Mouse (Mus musculus) myocyte (in vitro differentiated cells): Measurements from ENCODE around the gene Edem2. TPM values are rescaled to one million over a fixed set of nuclear protein-coding genes. Genes with fewer than 3 reads are reported as not detected.
"Not testable (repeated sequence)": the region's sequence is repeated elsewhere in the genome, so short reads cannot be mapped to it uniquely, and the experiment has no call there.

Experiments used
- H3K27me3 ChIP-seq: one replicate; pipeline ENCODE4 v1.6.1; 2011; ENCODE audit not compliant: control insufficient read depth, insufficient read depth, insufficient read length
- H3K36me3 ChIP-seq: one replicate; pipeline ENCODE4 v1.6.1; 2011; ENCODE audit not compliant: control insufficient read depth, insufficient read depth
- H3K4me2 ChIP-seq: one replicate; pipeline ENCODE4 v1.6.1; 2011; ENCODE audit warnings: low read depth, control low read depth
- H3K4me3 ChIP-seq: one replicate; pipeline ENCODE4 v1.5.1; 2011; ENCODE audit warnings: mild to moderate bottlenecking, control low read depth, moderate library complexity
- H3K79me2 ChIP-seq: one replicate; pipeline ENCODE4 v1.6.1; 2011; ENCODE audit not compliant: control insufficient read depth, insufficient read depth
- H3ac ChIP-seq: one replicate; pipeline ENCODE4 v1.6.1; 2011; ENCODE audit not compliant: control insufficient read depth, insufficient read length
- CEBPB ChIP-seq: IDR thresholded peaks from 2 replicates; pipeline ENCODE4 v1.6.1; 2011; ENCODE audit warnings: mild to moderate bottlenecking, moderate library complexity; ENCODE audit not compliant: poor library complexity, insufficient read depth, severe bottlenecking
- E2F4 ChIP-seq: IDR thresholded peaks from one replicate; pipeline ENCODE4 v1.6.1; 2011; ENCODE audit warnings: mild to moderate bottlenecking, control low read depth, moderate library complexity; ENCODE audit not compliant: insufficient read depth
- MAX ChIP-seq: IDR thresholded peaks from one replicate; pipeline ENCODE4 v1.6.1; 2011; ENCODE audit warnings: low read depth, mild to moderate bottlenecking, control low read depth
- MYOD1 ChIP-seq, 3 experiments: IDR thresholded peaks; one replicate each; pipeline ENCODE4 v1.6.1; 2011; ENCODE audit warnings: control low read depth in 2 of 3, low read depth in 2 of 3, mild to moderate bottlenecking in 2 of 3, moderate library complexity in 1 of 3; ENCODE audit not compliant: insufficient read length in 2 of 3, control insufficient read depth in 1 of 3
- MYOG ChIP-seq, 3 experiments: IDR thresholded peaks; one replicate each; pipeline ENCODE4 v1.6.1; 2011; ENCODE audit warnings: control low read depth in 2 of 3, low read depth in 2 of 3, mild to moderate bottlenecking in 2 of 3; ENCODE audit not compliant: insufficient read length in 2 of 3, control insufficient read depth in 1 of 3, insufficient read depth in 1 of 3
- POLR2A ChIP-seq: IDR thresholded peaks from one replicate; pipeline ENCODE4 v1.6.1; 2011; ENCODE audit warnings: low read depth, mild to moderate bottlenecking, control low read depth, moderate library complexity; ENCODE audit not compliant: insufficient read length
- POLR2AphosphoS2 ChIP-seq: IDR thresholded peaks from one replicate; pipeline ENCODE4 v1.6.1; 2011; ENCODE audit warnings: low read depth, control low read depth; ENCODE audit not compliant: insufficient read length
- REST ChIP-seq: IDR thresholded peaks from one replicate; pipeline ENCODE4 v1.6.1; 2011; ENCODE audit warnings: mild to moderate bottlenecking, control low read depth, moderate library complexity; ENCODE audit not compliant: insufficient read depth, insufficient read length
- SRF ChIP-seq: IDR thresholded peaks from one replicate; pipeline ENCODE4 v1.6.1; 2011; ENCODE audit warnings: low read depth; ENCODE audit not compliant: control insufficient read depth, insufficient read length
- TCF12 ChIP-seq: IDR thresholded peaks from one replicate; pipeline ENCODE4 v1.6.1; 2011; ENCODE audit warnings: mild to moderate bottlenecking, control low read depth; ENCODE audit not compliant: poor library complexity, insufficient read depth, severe bottlenecking
- TCF3 ChIP-seq: IDR thresholded peaks from one replicate; pipeline ENCODE4 v1.6.1; 2011; ENCODE audit warnings: low read depth, control low read depth; ENCODE audit not compliant: insufficient read length
- USF1 ChIP-seq: IDR thresholded peaks from one replicate; pipeline ENCODE4 v1.6.1; 2011; ENCODE audit warnings: low read depth, mild to moderate bottlenecking, control low read depth, moderate library complexity
- polyA plus RNA-seq: library from polyadenylated mRNA; unstranded; fragments of >200 nt; fragmentation: generic; extraction: Trizol; gene quantifications from one replicate; pipeline ENCODE4 v1.2.1, GENCODE M21; 2012; ENCODE audit warnings: missing spikeins

Edem2 gene
- polyA plus RNA-seq, 1 experiment = 21.9 TPM

DNA sequence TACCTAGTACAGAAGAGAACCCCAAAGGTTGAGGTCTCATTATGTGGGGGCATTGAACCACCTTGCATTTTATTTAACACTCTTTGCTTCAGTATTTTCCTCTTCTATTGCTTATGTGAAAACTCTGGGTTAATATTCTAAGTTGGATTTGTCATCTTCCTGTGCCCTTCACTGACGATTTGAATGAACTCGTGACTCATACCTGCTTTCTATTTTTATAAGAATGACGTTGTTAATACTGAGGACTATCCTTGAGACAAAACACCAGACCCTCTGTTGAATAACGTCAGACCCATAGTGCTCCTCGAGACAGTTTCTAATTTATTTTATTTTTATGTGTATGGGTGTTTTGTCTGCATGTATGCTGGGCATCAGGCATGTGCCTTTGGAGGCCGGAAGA is 7.7 kb upstream of the Edem2 start:
- TF ChIP-seq TCF3 = no peak
- TF ChIP-seq CEBPB = no peak
- TF ChIP-seq REST = no peak
- TF ChIP-seq E2F4 = no peak
- TF ChIP-seq MAX = no peak
- no peak for TF ChIP-seq MYOD1 (IDR thresholded peaks at IDR 0.05; ENCODE audit: control insufficient read depth in 1 of 3, insufficient read length in 2 of 3, low read depth in 2 of 3)
- no peak for TF ChIP-seq SRF
- no peak for TF ChIP-seq MYOG (IDR thresholded peaks at IDR 0.05; ENCODE audit: control insufficient read depth in 1 of 3, insufficient read depth in 1 of 3, insufficient read length in 2 of 3, low read depth in 2 of 3)
- no peak for TF ChIP-seq POLR2AphosphoS2
- TF ChIP-seq POLR2A = no peak
- no peak for TF ChIP-seq USF1
- TF ChIP-seq TCF12 = no peak
- H3K27me3 ChIP-seq = no peaks in the 10 kb centered on the region
- H3K36me3 ChIP-seq = no peaks in the 10 kb centered on the region
- H3K79me2 ChIP-seq = no peaks in the 10 kb centered on the region
- no peak overlapping the region for H3ac ChIP-seq
- H3K4me2 ChIP-seq = peak overlapping the region; percentile 28
- no peak overlapping the region for H3K4me3 ChIP-seq

DNA sequence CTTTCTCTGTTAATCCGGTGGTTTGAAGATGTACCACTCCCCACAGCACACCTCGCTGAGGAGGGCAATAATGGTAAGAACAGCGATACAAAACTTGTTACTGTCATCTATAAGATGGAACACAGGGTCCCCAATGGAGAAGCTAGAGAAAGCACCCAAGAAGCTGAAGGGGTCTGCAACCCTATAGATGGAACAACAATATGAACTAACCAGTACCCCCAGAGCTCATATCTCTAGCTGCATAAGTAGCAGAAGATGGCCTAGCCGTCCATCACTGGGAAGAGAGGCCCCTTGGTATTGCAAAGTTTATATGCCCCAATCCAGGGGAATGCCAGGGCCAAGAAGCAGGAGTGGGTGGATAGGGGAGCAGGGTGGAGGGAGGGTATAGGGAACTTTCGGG is 6.5 kb upstream of the Edem2 start, which contains the start of gene Gm17581:
Gm17581 (minus strand) TSS at position 101 of the 400 bp plus-strand sequence.
- not testable (repeated sequence) for H3K79me2 ChIP-seq, H3K4me3 ChIP-seq, H3K36me3 ChIP-seq, H3K27me3 ChIP-seq, H3ac ChIP-seq
- H3K4me2 ChIP-seq = peak within 1 kb of the TSS; percentile 28

DNA sequence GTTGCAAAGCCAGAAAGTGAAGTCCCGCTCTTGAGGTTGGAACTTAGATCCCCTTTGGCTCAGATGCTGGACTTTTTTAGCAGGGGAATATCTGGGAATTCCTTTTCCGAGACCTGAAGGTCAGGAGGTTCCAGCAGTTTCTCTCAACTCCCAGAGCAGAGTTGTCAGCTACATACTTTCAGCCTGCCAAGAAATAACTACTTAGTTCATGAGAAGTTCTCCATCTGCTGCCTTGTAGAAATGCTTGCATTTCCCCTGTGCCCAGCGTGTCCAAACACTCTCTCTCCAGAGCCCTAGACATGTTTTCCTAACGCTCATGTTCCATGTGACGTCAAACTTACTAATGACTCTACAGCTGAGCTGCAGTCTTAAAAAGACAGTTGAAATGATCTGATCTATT is 5.8 kb upstream of the Edem2 start:
- Histone ChIP-seq H3K79me2 (no peaks in the 10 kb centered on the region), H3K27me3 (no peaks in the 10 kb centered on the region)
- TF ChIP-seq USF1 = no peak
- no peak for TF ChIP-seq SRF
- TF ChIP-seq TCF12 = no peak
- no peak for TF ChIP-seq MAX
- no peak for TF ChIP-seq POLR2A
- TF ChIP-seq TCF3 = no peak
- no peak for TF ChIP-seq REST
- no peak for TF ChIP-seq POLR2AphosphoS2
- TF ChIP-seq MYOD1 (IDR thresholded peaks at IDR 0.05; ENCODE audit: control insufficient read depth in 1 of 3, insufficient read length in 2 of 3, low read depth in 2 of 3) = no peak
- no peak for TF ChIP-seq CEBPB
- no peak for TF ChIP-seq MYOG (IDR thresholded peaks at IDR 0.05; ENCODE audit: control insufficient read depth in 1 of 3, insufficient read depth in 1 of 3, insufficient read length in 2 of 3, low read depth in 2 of 3)
- no peak for TF ChIP-seq E2F4

DNA sequence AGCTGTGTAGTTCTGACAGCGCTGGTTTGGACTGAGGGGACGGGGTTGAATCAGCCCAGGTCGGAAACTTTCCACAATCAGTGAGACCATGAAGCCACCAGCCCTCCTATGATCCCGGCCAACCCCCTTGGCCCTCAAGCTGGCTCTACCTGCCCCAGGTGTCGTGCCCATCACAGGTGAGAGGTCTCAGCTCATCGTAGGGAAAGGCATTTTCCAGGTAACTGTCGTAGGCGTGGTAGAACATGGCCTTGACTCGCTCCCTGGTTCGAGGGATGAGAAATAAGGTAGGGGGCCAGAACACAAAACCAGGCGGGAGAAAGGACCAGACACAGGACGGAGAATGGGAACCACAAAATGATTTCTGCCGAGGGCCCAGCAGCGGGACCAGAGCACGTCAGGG is 533 bp downstream of the Edem2 start:
- H3K4me3 ChIP-seq = peak overlapping the region; percentile 39
- no peaks in the 10 kb centered on the region for H3K79me2 ChIP-seq
- H3K36me3 ChIP-seq = no peaks in the 10 kb centered on the region
- peak overlapping the region; percentile 36 for H3ac ChIP-seq
- H3K4me2 ChIP-seq = peak overlapping the region; percentile 99
- H3K27me3 ChIP-seq = no peaks in the 10 kb centered on the region
- TF ChIP-seq E2F4 (no peak), POLR2A (no peak), MYOD1 (IDR thresholded peaks at IDR 0.05; ENCODE audit: control insufficient read depth in 1 of 3, insufficient read length in 2 of 3, low read depth in 2 of 3) (no peak)

More for the DNA sequence above, 5.8 kb upstream of the Edem2 start:
- H3K4me2 ChIP-seq = no peak overlapping the region
- H3K4me3 ChIP-seq = no peak overlapping the region
- no peaks in the 10 kb centered on the region for H3K36me3 ChIP-seq
- no peak overlapping the region for H3ac ChIP-seq

DNA sequence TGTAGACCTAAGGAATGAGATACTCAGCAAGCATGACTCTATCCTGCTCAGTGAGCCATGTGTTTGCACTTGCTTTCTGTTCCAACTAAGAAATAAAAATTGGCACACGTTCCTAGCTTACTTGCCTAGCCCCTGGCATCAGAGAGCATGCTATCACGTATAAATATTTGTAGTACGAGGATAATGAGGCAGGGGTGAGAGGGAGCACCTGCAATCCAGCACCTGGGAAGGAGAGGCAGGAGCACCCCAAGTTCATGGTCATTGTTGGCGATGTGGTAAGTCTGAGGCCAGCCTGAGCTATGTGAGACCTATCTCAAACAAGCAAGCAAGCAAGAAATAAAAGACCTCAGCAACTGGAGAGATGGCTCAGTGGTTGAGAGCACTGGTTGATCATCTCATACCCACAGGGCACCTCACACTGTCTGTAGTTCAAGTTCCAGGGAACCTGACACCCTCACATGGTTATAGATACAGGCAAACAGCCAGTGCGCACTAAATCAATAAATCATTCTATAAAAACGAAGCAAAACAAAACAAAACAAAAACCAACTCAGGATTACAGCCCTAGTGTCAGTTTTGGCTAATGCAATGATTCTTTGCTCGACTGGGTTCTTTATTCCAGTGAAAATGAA is 1.4 kb downstream of the Edem2 start:
- no peak for TF ChIP-seq REST
- no peak for TF ChIP-seq MYOD1 (IDR thresholded peaks at IDR 0.05; ENCODE audit: control insufficient read depth in 1 of 3, insufficient read length in 2 of 3, low read depth in 2 of 3)
- no peak for TF ChIP-seq TCF12
- no peak for TF ChIP-seq POLR2A
- TF ChIP-seq POLR2AphosphoS2 = no peak
- no peak for TF ChIP-seq MYOG (IDR thresholded peaks at IDR 0.05; ENCODE audit: control insufficient read depth in 1 of 3, insufficient read depth in 1 of 3, insufficient read length in 2 of 3, low read depth in 2 of 3)
- TF ChIP-seq SRF = no peak
- no peak for TF ChIP-seq E2F4
- no peak for TF ChIP-seq TCF3
- no peak for TF ChIP-seq USF1
- no peak for TF ChIP-seq CEBPB
- TF ChIP-seq MAX = no peak
- no peaks in the 10 kb centered on the region for H3K79me2 ChIP-seq
- no peaks in the 10 kb centered on the region for H3K27me3 ChIP-seq
- no peak overlapping the region for H3ac ChIP-seq
- peak overlapping the region; percentile 99 for H3K4me2 ChIP-seq
- H3K36me3 ChIP-seq = no peaks in the 10 kb centered on the region
- peak overlapping the region; percentile 39 for H3K4me3 ChIP-seq
